Mouse (Mus musculus) cerebellum, adult 2 months (tissue): ENCODE results near the gene Msln. TPM values are rescaled to one million over a fixed set of nuclear protein-coding genes. Genes with fewer than 3 reads are reported as not detected.

Experiments used
- DNase-seq, 2 experiments: peaks; one replicate each; pipeline ENCODE4 v3.0.0; 2021
- H3K27ac ChIP-seq: fragments of 200-500 bp; 2 replicates; pipeline ENCODE4 v1.5.1; 2012; ENCODE audit warnings: low read length, control low read depth, inconsistent platforms; ENCODE audit not compliant: insufficient read depth
- H3K27me3 ChIP-seq: fragments of 200-500 bp; 2 replicates; pipeline ENCODE4 v1.6.1; 2012; ENCODE audit warnings: inconsistent platforms, mild to moderate bottlenecking, low read length, moderate library complexity; ENCODE audit not compliant: control insufficient read depth, insufficient read depth
- H3K4me1 ChIP-seq: fragments of 200-500 bp; 2 replicates; pipeline ENCODE4 v1.6.1; 2011; ENCODE audit warnings: low read length; ENCODE audit not compliant: control insufficient read depth, insufficient read depth
- H3K4me3 ChIP-seq: fragments of 200-500 bp; replicated peaks from 2 replicates; pipeline ENCODE3; 2011; ENCODE audit warnings: mild to moderate bottlenecking, low read depth, low read length, control low read depth; ENCODE audit not compliant: insufficient read depth
- CTCF ChIP-seq: fragments of 200-500 bp; IDR thresholded peaks from 2 replicates; pipeline ENCODE4 v1.5.1; 2011; ENCODE audit warnings: low read depth, mild to moderate bottlenecking, control low read depth, low read length, moderate library complexity, borderline replicate concordance; ENCODE audit not compliant: insufficient read depth
- POLR2A ChIP-seq: fragments of 200-500 bp; IDR thresholded peaks from 2 replicates; pipeline ENCODE4 v1.6.1; 2011; ENCODE audit warnings: low read length, control low read depth, borderline replicate concordance; ENCODE audit not compliant: insufficient read depth
- WGBS: fragments of 180-500 bp; shearing (Covaris S2); methylation state at CpG from one replicate; pipeline ENCODE4 v1.1.7; 2018; 5-methylcytosine and 5-hydroxymethylcytosine counted together
- polyA plus RNA-seq: library from polyadenylated mRNA; depleted of rRNA; stranded (reverse); fragments of >200 nt; gene quantifications from 2 replicates; pipeline ENCODE4 v1.2.3, GENCODE M21; 2012; rRNA removed

Gene Msln
- 0.21 and 0.38 TPM in 2 replicates for polyA plus RNA-seq

DNA sequence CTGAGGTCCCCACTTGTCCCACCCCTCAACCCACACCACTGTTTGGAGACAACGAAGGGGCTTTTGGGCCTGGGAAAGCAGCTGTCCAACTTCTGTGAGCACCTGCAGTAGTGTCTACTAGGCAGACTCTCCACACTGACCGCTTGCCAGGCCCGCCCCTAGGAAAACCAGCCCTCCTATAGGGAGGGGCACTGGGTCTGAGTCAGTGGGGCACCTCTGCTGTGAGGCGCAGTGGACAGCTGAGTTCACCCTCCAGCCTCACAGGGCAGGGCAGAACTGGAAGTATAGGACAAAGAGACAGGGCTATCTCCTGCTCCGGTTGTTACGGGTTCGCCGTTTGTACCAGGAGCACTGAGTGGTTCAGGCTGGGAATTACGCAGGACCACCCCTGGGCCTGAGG, at the start of gene Msln:
Gene Msln, minus strand, starts transcription at position 138 of the 400 bp plus-strand sequence.
- WGBS, result 74% methylated on average over 9 of the region's 9 CpGs
- Histone ChIP-seq H3K4me1 (no peaks in the 10 kb centered on the region), H3K27ac (no peak within 1 kb of the TSS), H3K27me3 (no peaks in the 10 kb centered on the region), H3K4me3 (no peak within 1 kb of the TSS)
- TF ChIP-seq CTCF (no peak), POLR2A (no peak)
- DNase-seq, result no peak

DNA sequence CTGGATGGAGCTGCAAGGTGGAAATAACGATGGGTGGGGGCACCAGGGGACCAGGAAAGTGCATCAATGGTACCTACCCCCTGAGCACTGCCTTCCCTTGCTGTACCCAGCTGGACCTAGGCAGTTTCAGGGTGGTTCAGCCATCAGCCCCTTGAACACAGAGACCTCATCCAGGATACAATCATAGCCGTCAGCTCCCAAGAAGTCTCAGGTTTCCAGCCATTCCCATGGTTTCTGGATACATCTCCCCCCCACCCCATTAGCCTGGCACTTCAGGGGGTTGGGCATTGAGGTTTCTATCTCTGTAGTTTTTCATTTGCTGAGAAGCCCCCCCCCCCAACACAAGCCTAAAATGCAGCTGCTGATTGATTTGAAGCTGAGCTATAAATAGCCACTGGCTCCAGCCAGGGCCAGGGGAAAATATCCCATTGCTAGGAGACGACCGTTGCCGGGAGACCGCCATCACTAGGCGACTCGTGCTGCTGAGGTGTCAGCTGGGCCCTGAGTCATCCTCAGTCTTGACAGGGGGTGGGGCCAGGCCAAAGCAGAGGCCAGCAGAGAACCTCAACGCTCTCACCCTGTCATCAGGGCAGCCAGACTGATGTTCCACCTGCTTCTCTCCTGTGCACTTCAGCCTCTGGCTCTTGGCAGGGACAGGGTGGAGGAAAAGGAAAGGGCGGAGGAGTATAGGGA, 48.8 kb upstream of the Msln start:
- peak in 1 of 2 experiments; percentile 51 for DNase-seq
- 11% methylated on average over 10 of the region's 10 CpGs for WGBS
- Histone ChIP-seq H3K4me1 (no peaks in the 10 kb centered on the region; the same call in 1 of the 2 replicates), H3K27me3 (no peaks in the 10 kb centered on the region), H3K4me3 (no peak overlapping the region), H3K27ac (no peak overlapping the region)
- no peak for TF ChIP-seq CTCF

DNA sequence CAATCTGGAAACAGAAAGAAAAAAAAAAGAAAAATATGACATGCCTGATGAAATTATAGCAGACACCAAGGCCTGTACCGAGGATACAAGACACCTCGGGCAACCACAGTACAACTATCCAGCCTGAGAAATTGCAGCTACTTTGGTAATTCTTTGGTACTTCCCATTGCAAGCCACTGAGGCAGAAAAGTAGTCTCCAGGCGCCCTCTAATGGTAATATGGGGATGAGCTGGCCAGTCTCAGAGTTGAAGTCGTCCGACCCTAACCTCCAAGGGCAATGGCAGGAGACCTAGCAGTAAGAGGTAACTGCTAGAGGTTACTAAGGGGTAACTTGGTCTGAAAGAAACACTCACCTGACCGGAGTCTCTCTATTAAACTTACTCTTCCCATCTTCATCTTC, 46.9 kb upstream of the Msln start:
- H3K27ac ChIP-seq, result no peak overlapping the region
- WGBS, result 5% methylated on average over 6 of the region's 6 CpGs
- no peak overlapping the region for H3K4me3 ChIP-seq
- peak; percentile 72 to 77 for DNase-seq
- H3K27me3 ChIP-seq, result no peaks in the 10 kb centered on the region
- no peaks in the 10 kb centered on the region for H3K4me1 ChIP-seq
- TF ChIP-seq POLR2A (no peak), CTCF (peak; percentile 82)

DNA sequence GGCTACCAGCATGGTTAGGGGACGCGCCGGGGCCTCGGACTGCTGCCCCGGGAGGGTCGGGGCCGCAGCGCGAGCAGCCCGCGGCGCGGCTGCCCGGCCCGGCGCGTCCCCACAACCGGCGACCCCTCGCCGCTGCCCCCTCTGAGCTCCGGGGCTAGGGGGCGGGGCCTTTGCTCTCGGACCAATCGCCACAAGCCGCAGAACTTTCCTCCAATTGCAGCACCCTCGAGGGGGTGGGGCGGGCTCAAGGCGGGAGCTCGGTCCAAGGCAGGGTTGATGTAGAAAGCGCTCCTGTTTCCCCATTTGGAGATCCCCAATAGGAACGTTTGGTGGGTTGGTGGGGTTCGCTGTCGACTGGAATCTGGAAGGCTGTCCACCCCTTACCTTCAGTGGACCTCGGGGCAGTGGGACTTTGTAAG, 42.8 kb upstream of the Msln start, which contains the start of gene Metrn:
Gene Metrn, minus strand, starts transcription at position 186 of the 419 bp plus-strand sequence.
- Histone ChIP-seq H3K4me3 (peak within 1 kb of the TSS; percentile 42), H3K4me1 (peaks cover 8% of the 10 kb centered on the region), H3K27ac (peak within 1 kb of the TSS; percentile 9; the same call in 1 of the 2 replicates), H3K27me3 (no peaks in the 10 kb centered on the region)
- under 1% methylated on average over 35 of the region's 35 CpGs for WGBS
- TF ChIP-seq CTCF, result no peak
- TF ChIP-seq POLR2A, result no peak
- DNase-seq, result peak in 1 of 2 experiments; percentile 70

DNA sequence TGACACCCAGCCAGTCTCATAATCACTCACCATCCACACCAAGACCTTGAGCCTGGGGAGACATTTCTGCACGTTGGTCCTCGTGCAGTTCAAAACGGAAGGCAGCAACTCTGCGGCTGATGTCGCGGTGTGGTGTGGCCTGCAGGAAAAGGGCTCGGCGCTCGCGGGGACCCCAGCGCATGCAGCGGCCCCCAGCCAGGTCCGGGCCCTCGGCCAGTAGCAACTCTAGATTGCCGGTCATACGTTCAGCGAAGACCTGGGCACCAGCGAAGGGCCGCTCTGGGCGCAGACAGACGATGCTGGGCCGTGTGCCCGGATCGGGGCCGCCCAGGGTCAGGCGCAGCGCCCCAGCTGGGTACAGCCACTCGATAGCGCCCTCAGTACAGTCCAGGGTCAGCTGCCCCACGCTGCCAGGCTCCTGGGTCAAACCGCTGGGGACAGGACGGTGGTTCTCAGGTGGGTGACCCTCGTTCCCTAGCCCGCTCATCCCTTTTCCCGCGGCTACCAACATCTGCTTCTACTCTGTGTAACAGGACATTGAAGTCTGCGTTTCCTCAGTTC, 42.1 kb upstream of the Msln start:
- 5% methylated on average over 37 of the region's 37 CpGs for WGBS
- Histone ChIP-seq H3K27me3 (no peaks in the 10 kb centered on the region), H3K4me1 (peaks cover 8% of the 10 kb centered on the region), H3K4me3 (peak overlapping the region; percentile 42), H3K27ac (peak overlapping the region; percentile 9; the same call in 1 of the 2 replicates)
- no peak for DNase-seq
- TF ChIP-seq POLR2A, result no peak
- no peak for TF ChIP-seq CTCF

DNA sequence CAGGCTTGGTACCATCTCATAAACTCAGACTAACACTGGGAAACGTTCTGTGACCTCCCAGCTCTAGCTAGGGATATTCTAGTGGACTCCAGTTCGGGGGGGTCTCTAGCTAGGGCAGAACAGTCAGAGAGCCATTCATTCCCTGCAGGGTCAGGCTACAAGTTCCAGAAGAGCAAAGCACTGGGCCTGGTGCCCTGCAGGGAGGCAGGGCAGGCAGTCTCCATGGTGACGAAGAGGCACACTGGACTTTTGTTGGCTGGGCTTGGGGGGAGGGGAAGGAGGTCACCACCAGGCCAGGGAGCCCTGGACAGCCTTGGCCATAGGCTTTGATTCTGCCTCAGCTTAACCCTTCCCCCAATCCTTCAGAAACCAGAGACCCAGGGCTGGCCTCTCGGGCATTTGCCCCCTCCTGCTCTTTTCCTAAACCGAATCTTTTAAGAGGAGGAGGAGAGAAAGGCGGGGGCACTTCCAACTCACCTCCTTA, 41.5 kb upstream of the Msln start, which contains the start of gene AC134908.4:
Gene AC134908.4, minus strand, starts transcription at position 51 of the 484 bp plus-strand sequence.
- H3K27me3 ChIP-seq, result no peaks in the 10 kb centered on the region
- peak within 1 kb of the TSS; percentile 56; the same call in 1 of the 2 replicates for H3K27ac ChIP-seq
- peak in 1 of 2 experiments; percentile 68 for DNase-seq
- peaks cover 8% of the 10 kb centered on the region for H3K4me1 ChIP-seq
- H3K4me3 ChIP-seq, result peak within 1 kb of the TSS; percentile 42
- TF ChIP-seq POLR2A (no peak), CTCF (no peak)
- 38% methylated on average over 6 of the region's 6 CpGs for WGBS

DNA sequence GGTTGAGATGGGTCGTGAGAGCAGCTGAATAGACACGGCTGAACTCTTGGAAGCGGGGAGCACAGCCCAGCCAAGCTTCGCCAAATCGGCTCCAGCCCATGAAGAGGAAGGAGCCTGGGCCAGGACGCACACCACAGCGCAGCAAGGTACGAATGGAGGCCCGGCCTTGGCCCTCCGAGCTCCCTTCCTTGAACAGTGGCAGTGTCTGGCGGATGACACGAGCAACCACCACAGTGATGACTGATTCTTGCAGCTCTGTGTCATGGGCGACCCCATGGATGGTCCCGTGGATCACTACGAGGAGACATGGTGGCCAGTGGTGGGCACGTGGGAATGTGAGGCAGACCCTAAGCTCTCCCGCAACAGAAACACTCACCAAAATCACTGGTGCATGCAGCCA, 40.8 kb upstream of the Msln start:
- Histone ChIP-seq H3K4me3 (no peak overlapping the region), H3K4me1 (peaks cover 8% of the 10 kb centered on the region), H3K27ac (peak overlapping the region; percentile 56; the same call in 1 of the 2 replicates), H3K27me3 (no peaks in the 10 kb centered on the region)
- WGBS, result 45% methylated on average over 17 of the region's 17 CpGs
- no peak for DNase-seq
- TF ChIP-seq POLR2A, result no peak
- TF ChIP-seq CTCF, result no peak
